Mouse (Mus musculus) embryo, embryonic 11.5 days (tissue): Measurements from ENCODE around the gene Myog.

ENCODE experiments used
- DNase-seq: peaks from one replicate; pipeline ENCODE4 v3.0.0-alpha.2; 2012; ENCODE audit warnings: low read depth, low spot score

The Myog gene

GRCm38 (mm10) chr1:134283108-134283507, 6.7 kb upstream of the Myog start:
- DNase-seq = no peak

- DNase-seq = no peak
Observed at GRCm38 (mm10) chr1:134285458-134286120, 4.2 kb upstream of the Myog start.

- no peak for DNase-seq
Observed at GRCm38 (mm10) chr1:134288239-134288638, 1.6 kb upstream of the Myog start.

- DNase-seq = no peak
Observed at GRCm38 (mm10) chr1:134290300-134290699, 511 bp downstream of the Myog start.

- no peak for DNase-seq
Observed at GRCm38 (mm10) chr1:134290909-134291308, 1.1 kb downstream of the Myog start.

GRCm38 (mm10) chr1:134291555-134291954, 1.8 kb downstream of the Myog start:
- no peak for DNase-seq

GRCm38 (mm10) chr1:134292073-134292472, 2.3 kb downstream of the Myog start:
- no peak for DNase-seq

- DNase-seq = no peak
Observed at GRCm38 (mm10) chr1:134292601-134293000, 2.8 kb downstream of the Myog start.

- DNase-seq = no peak
Observed at GRCm38 (mm10) chr1:134293276-134293675, 3.5 kb downstream of the Myog start.

- no peak for DNase-seq
Observed at GRCm38 (mm10) chr1:134293738-134294604, 4.2 kb downstream of the Myog start.

GRCm38 (mm10) chr1:134297265-134297664, 7.5 kb downstream of the Myog start:
- no peak for DNase-seq

- no peak for DNase-seq
Observed at GRCm38 (mm10) chr1:134298636-134299411, 9.0 kb downstream of the Myog start.

- no peak for DNase-seq
Observed at GRCm38 (mm10) chr1:134302568-134303238, 12.9 kb downstream of the Myog start.

GRCm38 (mm10) chr1:134304940-134305339, 15.2 kb downstream of the Myog start:
- DNase-seq = no peak

- no peak for DNase-seq
Observed at GRCm38 (mm10) chr1:134307409-134307808, 17.6 kb downstream of the Myog start.

- no peak for DNase-seq
Observed at GRCm38 (mm10) chr1:134310291-134310690, 20.5 kb downstream of the Myog start.

- no peak for DNase-seq
Observed at GRCm38 (mm10) chr1:134310729-134311128, 20.9 kb downstream of the Myog start.

- no peak for DNase-seq
Observed at GRCm38 (mm10) chr1:134311760-134312159, 22.0 kb downstream of the Myog start.

- no peak for DNase-seq
Observed at GRCm38 (mm10) chr1:134315181-134315580, 25.4 kb downstream of the Myog start.

GRCm38 (mm10) chr1:134316361-134316760, 26.6 kb downstream of the Myog start:
- no peak for DNase-seq

- no peak for DNase-seq
Observed at GRCm38 (mm10) chr1:134318261-134318660, 28.5 kb downstream of the Myog start.
